ENCODE assay signal across 8 mouse cellular contexts in genomic region chr14:45387480-45387879, GRCm38 (mm10). TPM values are rescaled to one million over a fixed set of nuclear protein-coding genes. Genes with fewer than 3 reads are reported as not detected.
DNase-seq lines count a peak whose midpoint lies in the region; ATAC-seq and TF ChIP-seq lines count a peak whose summit lies in the region.

No protein-coding gene starts in this region.

- H3K27ac ChIP-seq in embryonic facial prominence, embryonic 14.5 days (replicated peaks; ENCODE audit: low read depth, low read length) = 0 out of 2 replicates have a peak overlapping the region, but pooled peaks have one; percentile 66

- H3K27me3 ChIP-seq in embryonic facial prominence, embryonic 14.5 days (replicated peaks; ENCODE audit: control insufficient read depth, insufficient read depth, low read length) = no peaks in the 10 kb centered on the region
- no peaks in the 10 kb centered on the region for H3K27me3 ChIP-seq in myocyte (ENCODE audit: control insufficient read depth, insufficient read depth, insufficient read length)

- DNase-seq in lung, postnatal 25 days (ENCODE audit: low spot score) = peak; percentile 26
- no peak for DNase-seq in lung, postnatal 14 days
- no peak for DNase-seq in embryonic facial prominence, embryonic 14.5 days (ENCODE audit: low spot score)
- peak; percentile 37 for DNase-seq in kidney, postnatal 14 days
- DNase-seq in adrenal gland, postnatal 36 days = no peak
- no peak for DNase-seq in urinary bladder, adult 2 months (ENCODE audit: low spot score)
- DNase-seq in T-cell, adult 2 months (ENCODE audit: low spot score) = no peak

- TF ChIP-seq POLR2A in myocyte (IDR thresholded peaks at IDR 0.05; ENCODE audit: insufficient read length, low read depth) = no peak

- 21% methylated on average over 2 of the region's 2 CpGs for WGBS in embryonic facial prominence, embryonic 14.5 days

- H3K9me3 ChIP-seq in embryonic facial prominence, embryonic 14.5 days (ENCODE audit: control insufficient read depth, low read length) = no peaks in the 10 kb centered on the region

- peaks cover 41% of the 10 kb centered on the region for H3K79me2 ChIP-seq in myocyte (ENCODE audit: control insufficient read depth, insufficient read depth)

- H3K4me2 ChIP-seq in embryonic facial prominence, embryonic 14.5 days (ENCODE audit: low read depth, low read length) = peak overlapping the region; percentile 59
- peak overlapping the region; percentile 71 for H3K4me2 ChIP-seq in myocyte (ENCODE audit: low read depth)

- H3K4me3 ChIP-seq in embryonic facial prominence, embryonic 14.5 days (ENCODE audit: low read depth, low read length) = peak overlapping the region; percentile 85
- H3K4me3 ChIP-seq in myocyte = peak overlapping the region; percentile 42

- H3ac ChIP-seq in myocyte (ENCODE audit: control insufficient read depth, insufficient read length) = no peak overlapping the region

- peak overlapping the region; percentile 83 for H3K9ac ChIP-seq in embryonic facial prominence, embryonic 14.5 days (ENCODE audit: low read depth, low read length)

- H3K4me1 ChIP-seq in embryonic facial prominence, embryonic 14.5 days (ENCODE audit: control insufficient read depth, insufficient read depth, low read length) = no peaks in the 10 kb centered on the region

- ATAC-seq in embryonic facial prominence, embryonic 14.5 days (ENCODE audit: low read depth) = no peak

- no peaks in the 10 kb centered on the region for H3K36me3 ChIP-seq in embryonic facial prominence, embryonic 14.5 days (ENCODE audit: control insufficient read depth, insufficient read depth, low read length)
- H3K36me3 ChIP-seq in myocyte (ENCODE audit: control insufficient read depth, insufficient read depth) = peaks cover 26% of the 10 kb centered on the region

TF ChIP-seq in myocyte, 11 proteins besides CTCF, POLR2A, EP300 and RAD21:
- TF ChIP-seq SRF (IDR thresholded peaks at IDR 0.05; ENCODE audit: control insufficient read depth, insufficient read length, low read depth) (no peak), CEBPB (IDR thresholded peaks at IDR 0.05; ENCODE audit: insufficient read depth, poor library complexity, severe bottlenecking) (no peak), TCF12 (IDR thresholded peaks at IDR 0.05; ENCODE audit: insufficient read depth, poor library complexity, severe bottlenecking) (no peak), MYOG (IDR thresholded peaks at IDR 0.05; ENCODE audit: control insufficient read depth in 1 of 3, insufficient read depth in 1 of 3, insufficient read length in 2 of 3, low read depth in 2 of 3) (no peak), TCF3 (IDR thresholded peaks at IDR 0.05; ENCODE audit: insufficient read length, low read depth) (no peak), E2F4 (IDR thresholded peaks at IDR 0.05; ENCODE audit: insufficient read depth) (no peak), USF1 (IDR thresholded peaks at IDR 0.05; ENCODE audit: low read depth) (no peak), POLR2AphosphoS2 (IDR thresholded peaks at IDR 0.05; ENCODE audit: insufficient read length, low read depth) (no peak), MAX (IDR thresholded peaks at IDR 0.05; ENCODE audit: low read depth) (no peak), REST (IDR thresholded peaks at IDR 0.05; ENCODE audit: insufficient read depth, insufficient read length) (no peak), MYOD1 (IDR thresholded peaks at IDR 0.05; ENCODE audit: control insufficient read depth in 1 of 3, insufficient read length in 2 of 3, low read depth in 2 of 3) (no peak)

RNA-seq across cellular contexts. Expression of gene Gnpnat1, which starts 17.2 kb away (rescaled TPM):
- polyA plus RNA-seq in embryonic facial prominence, embryonic 14.5 days (2014; fragmentation: Nextera tagmentation; extraction: Ambion mirVana) = 51.1 and 55.5 TPM in 2 replicates
- 33.9 TPM for polyA plus RNA-seq in myocyte (2012; fragmentation: generic; extraction: Trizol)
- 10 to 100 TPM; 31.1 to 35.8 TPM for total RNA-seq in adrenal gland, postnatal 36 days (2021)
- 13.1 and 15.8 TPM in 2 replicates for polyA plus RNA-seq in urinary bladder, adult 2 months (2012; rRNA removed)

RNA-seq across cellular contexts. Expression of gene Styx, which starts 36.6 kb away (rescaled TPM):
- polyA plus RNA-seq in embryonic facial prominence, embryonic 14.5 days (2014; fragmentation: Nextera tagmentation; extraction: Ambion mirVana) = 77.4 and 77.5 TPM in 2 replicates
- 6.3 TPM for polyA plus RNA-seq in myocyte (2012; fragmentation: generic; extraction: Trizol)
- total RNA-seq in adrenal gland, postnatal 36 days (2021) = 10 to 100 TPM; 25.2 to 29.8 TPM
- 15.6 and 16.3 TPM in 2 replicates for polyA plus RNA-seq in urinary bladder, adult 2 months (2012; rRNA removed)

RNA-seq across cellular contexts. Expression of gene Psmc6, which starts 57.9 kb away (rescaled TPM):
- 153 and 162 TPM in 2 replicates for polyA plus RNA-seq in embryonic facial prominence, embryonic 14.5 days (2014; fragmentation: Nextera tagmentation; extraction: Ambion mirVana)
- polyA plus RNA-seq in myocyte (2012; fragmentation: generic; extraction: Trizol) = 72.7 TPM
- 100 to 1,000 TPM; 124 to 134 TPM for total RNA-seq in adrenal gland, postnatal 36 days (2021)
- 99.6 and 102 TPM in 2 replicates for polyA plus RNA-seq in urinary bladder, adult 2 months (2012; rRNA removed)

Comparison
In these comparisons a context has a peak if more than half of its experiments do, and no peak if none do; other contexts are left out.
1. DNase-seq: peak in lung, postnatal 25 days (single experiment) and kidney, postnatal 14 days (single experiment); none in lung, postnatal 14 days (single experiment), embryonic facial prominence, embryonic 14.5 days (single experiment), adrenal gland, postnatal 36 days (0 of 2), urinary bladder, adult 2 months (single experiment) and T-cell, adult 2 months (single experiment).